Mouse (Mus musculus) forebrain, embryonic 12.5 days (tissue): Measurements from ENCODE around the gene Fbxl5. TPM values are rescaled to one million over a fixed set of nuclear protein-coding genes. Genes with fewer than 3 reads are reported as not detected.

ENCODE experiments used
- ATAC-seq: fragments of 200-750 bp; cut with Nextera tagmentation; 2 replicates; pipeline ENCODE4 v1.8.0; 2017; ENCODE audit warnings: moderate TSS enrichment; ENCODE audit not compliant: low FRiP score
- H3K27ac ChIP-seq: fragments of 300-500 bp; sonication (generic); 2 replicates; pipeline ENCODE4 v1.5.1; 2016; ENCODE audit warnings: mild to moderate bottlenecking
- H3K27me3 ChIP-seq: fragments of 300-500 bp; sonication (generic); 2 replicates; pipeline ENCODE4 v1.6.1; 2016; ENCODE audit warnings: mild to moderate bottlenecking
- H3K36me3 ChIP-seq: fragments of 300-500 bp; sonication (generic); replicated peaks from 2 replicates; pipeline ENCODE4 v1.6.1; 2016; ENCODE audit warnings: mild to moderate bottlenecking
- H3K4me1 ChIP-seq: fragments of 300-500 bp; sonication (generic); 2 replicates; pipeline ENCODE4 v1.6.1; 2016
- H3K4me2 ChIP-seq: fragments of 300-500 bp; sonication (generic); 2 replicates; pipeline ENCODE4 v1.6.1; 2016; ENCODE audit warnings: mild to moderate bottlenecking, moderate library complexity
- H3K4me3 ChIP-seq: fragments of 300-500 bp; sonication (generic); replicated peaks from 2 replicates; pipeline ENCODE4 v1.5.1; 2016; ENCODE audit warnings: mild to moderate bottlenecking
- H3K9ac ChIP-seq: fragments of 300-500 bp; sonication (generic); 2 replicates; pipeline ENCODE4 v1.6.1; 2016; ENCODE audit warnings: mild to moderate bottlenecking
- H3K9me3 ChIP-seq: fragments of 300-500 bp; sonication (generic); 2 replicates; pipeline ENCODE4 v1.6.1; 2016
- WGBS: fragments of 180-500 bp; shearing (Covaris S2); methylation state at CpG from one replicate; pipeline ENCODE4 v1.1.7; 2016; 5-methylcytosine and 5-hydroxymethylcytosine counted together
- polyA plus RNA-seq: library from polyadenylated mRNA; unstranded; fragments of >200 nt; fragmentation: Nextera tagmentation; extraction: Ambion mirVana; gene quantifications from 2 replicates; pipeline ENCODE4 v1.2.1, GENCODE M21; 2016

Fbxl5 gene
- polyA plus RNA-seq, 1 experiment from 2014 or later: 70.1 TPM

- no peak overlapping the region for H3K4me3 ChIP-seq
- no peaks in the 10 kb centered on the region for H3K4me1 ChIP-seq
- no peak overlapping the region for H3K27ac ChIP-seq
- no peak overlapping the region for H3K4me2 ChIP-seq
- no peaks in the 10 kb centered on the region for H3K27me3 ChIP-seq
- WGBS: 93% methylated on average over 3 of the region's 3 CpGs
- no peak for ATAC-seq
- H3K9me3 ChIP-seq: no peaks in the 10 kb centered on the region
- H3K36me3 ChIP-seq: peaks cover 45% of the 10 kb centered on the region
- H3K9ac ChIP-seq: no peak overlapping the region
Measured at GRCm38 (mm10) chr5:43697133-43697532, 124.3 kb downstream of the Fbxl5 start.

Other genes with a start within 250 kb of the Fbxl5 start
- 9.6 and 10.5 TPM in 2 replicates for gene Cc2d2a, start 159.3 kb downstream of the Fbxl5 start, polyA plus RNA-seq
- gene Bst1, start 2.8 kb downstream of the Fbxl5 start, polyA plus RNA-seq: not detected in 2 replicates
- 3.5 and 3.7 TPM in 2 replicates for gene Cd38, start 46.9 kb upstream of the Fbxl5 start, polyA plus RNA-seq
- 1.3 TPM in 1 of 2 replicates, not detected in the other for gene Gm7879, start 91.5 kb upstream of the Fbxl5 start, polyA plus RNA-seq
- 0.35 and 1.0 TPM in 2 replicates for gene Fgfbp1, start 160.1 kb upstream of the Fbxl5 start, polyA plus RNA-seq